Mouse (Mus musculus): ENCODE data around the gene Cfap299.
"Not testable (repeated sequence)": the region's sequence is repeated elsewhere in the genome, so short reads cannot be mapped to it uniquely, and the experiment has no call there.

Cfap299 gene

DNA sequence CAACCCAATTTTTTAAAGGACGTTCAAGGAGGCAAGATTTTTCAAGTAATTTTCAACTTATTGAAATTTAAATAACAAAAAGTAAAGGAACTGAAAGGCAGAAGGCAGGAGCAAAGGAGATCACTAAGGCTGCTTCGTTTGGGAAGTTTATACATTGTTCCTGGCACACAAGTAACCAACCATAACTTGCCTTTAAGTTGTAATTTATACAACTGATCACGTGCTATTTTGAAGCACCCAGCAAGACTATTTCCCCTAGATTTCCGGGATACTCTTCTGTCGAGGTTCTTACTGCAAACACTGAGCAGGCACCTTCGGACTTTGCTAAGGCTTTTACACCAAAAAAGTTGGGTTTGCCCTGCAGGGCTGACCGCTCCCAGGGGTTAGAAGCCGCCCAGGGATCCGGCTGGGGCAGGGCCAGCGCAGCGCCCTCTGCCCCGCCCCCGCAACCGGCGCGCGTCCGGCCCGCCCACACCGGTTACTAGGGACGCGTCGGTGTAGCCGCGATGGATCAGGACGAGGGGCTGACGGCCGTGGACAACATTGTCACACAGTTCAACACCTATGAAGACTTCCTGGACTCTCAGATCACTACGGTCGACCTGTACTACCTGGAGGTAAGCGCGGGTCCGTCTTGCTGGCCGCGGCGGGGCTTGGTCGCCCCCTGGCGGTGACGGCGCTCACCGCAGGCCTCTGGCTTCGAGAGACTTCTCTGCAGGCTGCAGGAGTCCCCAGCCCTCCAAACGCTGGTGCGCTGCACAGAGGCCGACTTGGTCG is at the start of gene Cfap299:
Gene Cfap299, plus strand, starts transcription at position 457 of the 777 bp plus-strand sequence.
- DNase-seq (ENCODE audit: low spot score) = peak; percentile 77

DNA sequence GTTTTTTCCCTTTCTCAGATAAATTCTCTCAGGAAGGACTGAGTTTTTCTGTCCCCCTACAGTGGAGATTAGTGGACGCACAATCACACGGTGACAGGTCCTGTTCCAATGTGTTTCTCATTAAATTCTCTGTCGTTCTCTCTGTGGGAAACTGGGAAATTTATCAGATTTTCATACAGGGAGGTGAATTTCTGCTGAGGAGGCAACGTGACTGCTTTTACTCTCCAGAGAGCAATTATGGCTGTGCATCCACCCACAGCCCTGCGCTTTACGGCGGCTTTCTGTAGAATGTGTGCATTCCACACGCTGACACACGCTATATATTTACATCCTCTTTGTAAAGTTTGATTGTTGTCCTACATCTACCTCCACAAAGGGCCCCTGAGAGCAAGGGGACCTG is 47.1 kb upstream of the Cfap299 start:
- DNase-seq (ENCODE audit: low spot score) = no peak

DNA sequence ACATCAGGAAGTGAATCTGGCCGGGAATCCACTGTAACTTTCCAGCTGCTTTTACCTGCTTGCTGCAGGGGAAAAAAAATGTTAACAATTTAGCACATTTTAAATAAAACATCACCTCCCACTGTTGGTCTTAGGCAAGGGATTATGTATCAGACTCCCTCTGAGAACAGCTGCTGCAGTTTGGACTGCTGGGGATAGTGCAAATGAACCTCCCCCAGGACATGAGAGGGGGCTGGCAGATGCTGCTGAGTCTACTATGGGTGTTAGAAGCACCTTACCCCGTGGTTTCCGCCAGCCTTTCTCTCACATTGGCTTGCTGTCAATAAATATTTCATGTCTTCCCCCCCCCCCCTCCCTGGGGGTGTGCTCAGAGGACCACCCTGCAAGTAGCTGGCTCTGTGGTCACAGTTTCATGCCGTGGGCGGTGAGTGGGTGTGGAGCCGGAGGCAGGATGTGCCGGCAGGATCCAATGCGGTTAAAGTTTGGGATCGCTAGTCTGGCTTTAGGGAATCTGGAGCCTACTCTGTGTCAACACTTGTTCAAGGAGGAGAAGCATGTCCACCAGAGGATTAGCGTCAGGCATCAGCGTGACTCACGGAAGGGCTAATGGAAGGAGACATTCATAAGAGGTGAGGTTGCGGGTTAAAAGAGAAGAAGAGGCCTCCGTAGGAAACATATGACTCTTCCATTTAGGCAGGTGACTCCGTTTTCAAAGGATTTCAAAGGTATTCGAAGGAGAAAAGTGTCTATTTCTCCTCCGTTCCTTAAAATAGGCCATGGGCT is 45.2 kb upstream of the Cfap299 start:
- DNase-seq (ENCODE audit: low spot score) = no peak

DNA sequence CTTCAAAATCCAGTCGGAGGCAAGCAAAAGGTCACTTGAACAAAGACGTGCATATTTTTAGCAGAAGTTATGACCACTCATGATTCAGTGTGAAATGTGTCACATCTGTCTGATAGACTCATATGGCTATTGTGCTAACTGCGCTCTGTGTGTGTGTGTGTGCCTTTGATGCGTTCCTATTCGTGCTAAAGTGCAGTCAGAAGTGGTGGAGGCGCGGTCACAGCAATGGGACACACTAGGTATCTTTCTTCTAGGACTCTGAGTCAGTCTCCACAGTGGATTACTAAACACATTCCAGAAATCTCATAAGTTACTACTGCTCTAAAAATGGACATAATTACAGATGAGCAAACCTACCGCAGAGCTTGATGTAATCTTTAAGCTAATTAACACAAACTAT is 38.5 kb upstream of the Cfap299 start:
- no peak for DNase-seq (ENCODE audit: low spot score)

DNA sequence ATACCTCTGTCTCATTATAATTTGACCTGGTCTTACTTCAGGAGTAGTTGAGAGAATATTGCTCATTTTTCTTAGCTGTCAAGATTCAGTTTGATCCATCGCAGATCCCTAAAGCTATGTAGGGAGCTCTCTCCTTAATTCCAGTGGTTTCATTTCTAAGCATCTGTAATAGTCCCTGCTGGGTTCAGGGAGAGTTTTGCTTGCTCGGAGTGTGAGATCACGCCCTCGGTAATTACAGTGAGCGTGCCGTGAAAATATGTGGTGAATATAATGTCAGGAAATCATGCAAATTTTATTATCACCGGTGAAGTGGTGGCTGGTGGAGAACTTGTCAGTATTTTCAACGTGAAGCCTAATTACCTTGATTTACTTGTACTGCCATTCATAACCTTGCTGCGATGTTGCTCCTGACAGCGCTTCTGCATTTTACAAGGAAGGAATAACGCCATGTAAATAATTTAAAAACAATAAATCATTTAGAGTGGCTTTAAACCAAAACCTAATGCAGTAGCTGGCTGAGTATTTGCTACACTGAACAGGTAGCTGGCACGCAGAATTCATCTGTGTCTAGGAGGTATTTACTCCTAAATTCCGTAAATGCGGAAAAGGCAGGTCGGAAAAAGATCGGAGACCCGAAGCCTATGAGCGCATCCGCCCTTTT is 36.6 kb upstream of the Cfap299 start:
- DNase-seq (ENCODE audit: low spot score) = no peak

DNA sequence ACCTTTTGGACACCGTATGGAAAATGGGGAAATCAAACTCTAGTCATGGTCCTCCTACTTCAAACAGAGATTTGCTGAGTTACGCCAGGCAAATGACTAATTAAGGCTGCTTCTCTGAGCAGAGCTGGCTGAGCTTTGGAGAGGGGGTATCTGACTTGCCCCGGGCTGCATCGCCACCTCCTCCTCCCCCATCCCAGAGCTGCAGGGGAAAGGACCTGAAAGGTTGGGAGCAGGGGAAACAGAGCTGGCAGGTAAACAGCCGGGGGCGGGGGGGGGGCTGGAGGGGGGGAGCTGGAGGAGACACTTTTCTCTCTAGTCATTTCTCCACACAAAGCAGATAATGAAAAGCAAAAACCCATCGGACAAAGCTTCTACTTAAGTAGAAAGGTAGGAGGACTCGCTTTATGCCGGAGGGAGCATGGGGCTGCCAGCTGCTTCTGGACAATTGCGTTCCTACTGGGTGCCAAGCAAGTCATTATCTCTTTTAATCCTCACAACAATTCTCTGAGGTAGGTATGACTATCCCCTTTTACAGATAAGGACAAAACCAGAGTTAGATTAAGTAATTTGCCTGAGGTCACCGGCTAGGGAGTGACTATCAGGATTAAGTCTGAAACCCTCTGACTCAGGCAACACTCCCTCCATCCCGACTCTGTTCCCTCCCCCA is 35.9 kb upstream of the Cfap299 start:
- DNase-seq (ENCODE audit: low spot score) = no peak

DNA sequence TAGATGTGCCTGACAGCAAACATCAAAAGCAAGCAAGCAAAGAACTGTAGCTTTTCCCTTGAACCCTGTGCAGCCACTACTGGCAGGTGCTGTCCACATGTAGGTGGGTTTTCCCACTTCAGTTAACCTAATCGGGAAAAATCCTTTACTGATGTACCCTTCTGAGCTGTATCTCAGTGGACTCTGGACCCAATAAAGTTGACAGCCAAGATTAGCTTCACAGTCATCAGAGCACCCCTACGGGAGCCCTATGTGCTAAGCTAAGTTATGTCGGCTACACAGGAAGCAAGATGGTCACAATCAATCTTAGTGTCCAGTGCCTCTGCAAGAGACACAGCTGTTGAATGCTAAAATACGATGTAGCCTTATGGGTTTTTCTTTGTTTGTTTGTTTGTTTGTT is 29.0 kb upstream of the Cfap299 start:
- DNase-seq (ENCODE audit: low spot score) = no peak

DNA sequence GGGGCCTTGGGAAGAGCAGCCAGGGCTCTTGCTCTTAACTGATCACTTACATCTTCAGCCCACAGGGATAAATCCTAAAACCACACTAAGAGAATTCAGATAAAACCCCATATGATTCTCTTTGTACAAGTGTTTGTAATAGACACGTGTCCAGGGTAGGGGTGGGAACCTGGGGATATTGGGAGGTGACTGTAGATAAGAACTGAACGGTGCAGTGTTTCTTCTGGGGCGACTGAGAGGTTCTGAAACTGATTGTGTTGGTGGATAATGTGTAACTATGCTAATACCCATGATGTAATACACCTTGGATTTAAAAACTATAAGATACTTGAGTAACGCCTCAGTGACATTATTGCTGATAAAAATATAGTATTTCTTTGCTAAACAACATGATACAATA is 23.4 kb upstream of the Cfap299 start:
- no peak for DNase-seq (ENCODE audit: low spot score)

DNA sequence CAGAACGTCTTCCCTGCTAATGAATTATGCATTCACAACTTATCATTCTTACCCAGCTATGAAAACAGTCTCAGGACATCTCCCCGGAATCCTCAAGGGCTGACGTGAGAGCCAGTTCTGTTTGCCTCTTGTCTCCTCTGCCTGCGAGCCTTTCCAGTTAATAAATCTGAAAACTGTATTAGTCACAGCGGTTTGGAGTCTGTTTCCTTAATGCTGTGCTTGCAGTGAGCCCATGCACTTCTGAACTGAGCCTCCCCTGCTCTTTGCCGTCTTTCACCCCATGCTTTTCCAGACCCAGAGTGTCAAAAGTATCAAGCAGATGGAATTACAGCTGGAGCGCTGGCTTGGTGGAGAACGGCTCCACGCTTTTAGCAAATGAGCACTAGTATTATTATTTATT is 22.6 kb upstream of the Cfap299 start:
- DNase-seq (ENCODE audit: low spot score) = no peak

DNA sequence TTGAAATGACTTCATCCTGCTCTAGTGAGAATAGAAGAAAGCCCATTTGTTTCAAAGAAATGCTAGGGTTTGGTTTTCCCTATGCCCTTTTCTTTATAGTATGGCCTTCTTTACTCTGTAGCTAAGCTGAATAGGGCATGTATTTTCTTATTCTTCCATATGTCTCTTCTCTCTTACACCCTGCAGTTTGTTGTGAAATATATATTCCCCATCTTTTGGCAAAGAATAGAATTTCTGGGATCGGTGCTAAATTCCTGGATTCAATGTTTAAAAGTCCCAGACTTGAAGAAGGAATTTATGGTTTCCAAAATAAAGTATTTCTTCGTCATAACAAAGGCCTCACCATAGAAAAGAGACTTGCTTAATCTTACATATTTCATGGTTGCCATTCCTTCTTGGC is 2.5 kb upstream of the Cfap299 start:
- DNase-seq (ENCODE audit: low spot score) = no peak

DNA sequence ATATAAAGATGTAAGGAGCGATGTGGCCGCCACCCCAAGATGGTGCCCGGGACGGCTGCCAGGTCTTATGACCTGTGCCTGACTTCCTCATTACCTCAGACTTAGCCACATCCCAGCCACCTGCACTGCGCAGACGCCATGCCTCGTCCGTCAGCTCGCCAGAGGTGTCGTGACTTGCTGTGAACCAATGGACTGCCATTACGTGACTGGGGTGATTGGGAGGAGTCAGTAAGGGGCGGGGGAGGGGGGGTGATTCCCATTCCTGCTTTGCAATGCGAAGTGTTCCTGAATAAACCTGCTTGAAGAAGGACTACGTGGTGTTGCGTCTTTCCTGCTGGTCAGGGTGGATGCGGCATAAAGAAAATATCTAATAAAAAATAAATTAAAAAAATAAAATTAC is 14.6 kb downstream of the Cfap299 start:
- not testable (repeated sequence) for DNase-seq (ENCODE audit: low spot score)

DNA sequence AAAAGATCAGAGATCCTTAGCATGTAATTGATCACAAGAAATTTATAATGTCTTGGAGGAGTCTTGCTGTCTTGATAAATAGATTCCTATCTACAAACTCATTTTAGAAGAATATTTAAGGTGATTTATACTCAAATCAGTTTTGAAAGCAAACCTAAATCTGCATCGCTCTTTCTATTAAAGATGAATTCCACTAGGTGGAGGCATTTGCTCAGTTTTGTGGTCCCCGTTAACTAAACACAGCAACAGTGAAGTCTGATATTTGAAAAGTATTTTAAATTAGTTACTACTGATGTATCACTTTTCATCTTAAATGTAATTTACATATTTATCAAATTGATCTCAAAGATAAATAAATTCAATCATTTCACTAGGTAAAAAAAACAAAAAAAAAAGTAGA is 15.5 kb downstream of the Cfap299 start:
- no peak for DNase-seq (ENCODE audit: low spot score)

DNA sequence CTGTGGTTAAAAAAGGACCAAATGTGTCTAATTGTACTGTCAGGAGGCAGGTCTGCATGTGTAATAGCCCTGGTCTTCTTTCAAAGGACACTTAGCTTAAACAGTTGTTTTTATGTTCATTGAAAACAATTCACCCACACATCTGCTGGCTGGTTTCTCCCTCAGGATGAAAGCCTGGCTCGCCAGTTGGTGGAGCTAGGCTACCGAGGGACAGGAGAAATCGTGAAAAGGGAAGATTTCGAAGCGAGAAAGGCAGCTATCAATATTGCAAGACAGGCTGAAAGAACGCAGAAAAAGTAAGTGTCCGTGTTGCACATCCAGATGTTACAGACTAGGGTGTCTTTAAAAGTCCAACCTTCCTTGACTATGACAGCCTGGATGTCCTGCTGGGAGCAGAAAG is 17.0 kb downstream of the Cfap299 start:
- DNase-seq (ENCODE audit: low spot score) = no peak

DNA sequence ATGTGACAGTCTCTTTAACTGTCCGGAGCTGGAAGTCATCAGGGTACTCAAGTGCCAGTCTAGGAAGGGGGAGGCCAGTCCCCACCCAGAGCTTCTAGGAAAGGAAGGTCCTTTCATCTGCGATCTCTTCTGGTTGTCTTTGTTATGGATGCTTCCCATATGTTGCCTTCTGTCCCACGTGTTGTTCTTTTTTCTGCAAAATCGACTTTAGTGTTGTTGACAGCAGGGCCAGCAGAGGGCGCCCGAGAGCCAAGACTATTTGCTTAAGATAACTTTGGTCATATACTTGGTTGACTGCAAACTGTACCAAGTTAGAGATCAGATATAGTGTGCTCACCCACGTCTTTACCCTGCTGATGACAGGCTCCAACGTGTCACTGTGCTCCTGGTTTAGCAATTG is 19.5 kb downstream of the Cfap299 start:
- DNase-seq (ENCODE audit: low spot score) = peak; percentile 46

DNA sequence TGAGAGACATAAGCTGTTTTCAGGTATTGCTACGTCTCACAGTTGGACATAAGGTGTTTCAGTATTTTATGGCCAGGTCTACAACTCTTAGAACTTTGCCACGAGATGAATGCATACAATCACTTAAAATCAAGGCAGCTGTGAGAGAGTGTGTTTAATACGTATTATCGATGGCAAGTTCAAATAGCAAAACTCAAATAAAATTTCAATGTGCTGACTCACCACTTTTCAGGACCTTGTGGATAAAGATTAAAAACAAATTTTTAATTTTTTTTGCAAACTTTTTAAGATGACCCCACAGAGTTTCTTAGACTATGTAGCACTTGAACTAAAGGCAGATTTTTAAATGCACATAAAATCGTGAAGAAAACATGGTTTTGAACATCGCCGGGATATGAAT is 30.8 kb downstream of the Cfap299 start:
- no peak for DNase-seq (ENCODE audit: low spot score)

DNA sequence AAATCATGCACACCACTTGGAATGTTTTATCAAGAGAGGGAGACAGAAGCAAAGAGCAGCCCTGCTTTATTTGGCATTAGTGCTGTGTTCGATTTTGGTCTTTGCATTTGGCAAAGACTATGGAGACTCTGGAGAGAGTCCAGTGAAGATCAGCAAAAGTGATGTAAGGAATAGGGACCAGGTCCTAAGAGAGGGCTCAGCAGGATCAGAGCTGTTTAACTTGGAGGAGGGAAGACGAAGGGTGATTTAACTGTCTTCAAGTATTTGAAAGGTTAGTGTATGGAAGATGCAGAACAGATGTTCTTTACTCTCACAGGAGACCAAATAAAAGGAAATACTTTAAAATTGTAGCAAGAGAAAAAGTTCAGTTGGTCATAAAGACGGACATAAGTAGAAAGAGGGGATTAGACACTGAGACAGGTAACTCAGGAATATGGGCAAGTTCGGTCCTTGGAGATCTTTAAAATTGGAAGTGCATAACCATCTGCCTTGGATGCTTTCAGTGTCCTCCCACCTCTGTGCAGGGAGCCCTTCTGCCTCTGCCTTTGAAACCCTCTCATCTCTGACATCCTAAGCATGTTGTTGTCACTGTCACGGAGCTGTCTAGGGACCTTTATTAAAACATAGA is 31.8 kb downstream of the Cfap299 start:
- DNase-seq (ENCODE audit: low spot score) = no peak

DNA sequence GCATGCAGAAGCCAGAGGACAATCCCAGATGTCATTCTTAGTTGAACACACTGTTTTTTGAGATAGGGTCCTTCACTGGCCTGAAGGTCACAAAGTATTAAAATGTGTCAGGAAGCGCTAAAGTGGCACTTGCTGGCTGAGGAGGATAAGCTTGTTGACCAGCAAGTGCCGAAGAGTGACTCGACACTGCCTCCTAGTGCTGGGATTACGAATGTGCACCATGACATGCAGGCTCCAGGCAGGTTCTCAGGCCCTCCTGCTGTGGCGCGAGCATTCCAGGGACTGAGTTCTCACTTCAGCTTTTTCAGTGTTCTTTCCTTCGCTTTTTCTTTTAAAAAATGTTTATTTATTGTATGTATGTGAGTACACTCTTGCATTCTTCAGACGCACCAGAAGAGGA is 34.3 kb downstream of the Cfap299 start:
- no peak for DNase-seq (ENCODE audit: low spot score)

DNA sequence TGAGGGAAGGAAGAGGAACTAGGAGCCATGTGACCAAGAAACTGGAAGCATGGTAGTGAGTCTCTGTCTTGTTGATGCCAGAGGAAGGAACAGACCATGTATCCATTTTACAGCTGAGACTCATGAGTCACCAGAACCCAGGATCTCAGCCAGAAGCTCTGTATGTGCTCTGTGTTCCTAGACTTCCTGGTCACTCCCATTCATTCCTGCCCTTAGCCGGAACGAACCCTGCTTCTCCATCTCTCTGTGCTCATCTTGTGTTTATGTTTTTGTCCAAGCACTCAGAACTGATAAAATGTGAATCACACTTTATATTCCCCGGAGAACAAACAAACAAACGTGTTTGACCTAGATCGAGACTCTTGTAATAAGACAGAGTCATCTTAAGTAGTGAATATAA is 36.2 kb downstream of the Cfap299 start:
- DNase-seq (ENCODE audit: low spot score) = no peak

DNA sequence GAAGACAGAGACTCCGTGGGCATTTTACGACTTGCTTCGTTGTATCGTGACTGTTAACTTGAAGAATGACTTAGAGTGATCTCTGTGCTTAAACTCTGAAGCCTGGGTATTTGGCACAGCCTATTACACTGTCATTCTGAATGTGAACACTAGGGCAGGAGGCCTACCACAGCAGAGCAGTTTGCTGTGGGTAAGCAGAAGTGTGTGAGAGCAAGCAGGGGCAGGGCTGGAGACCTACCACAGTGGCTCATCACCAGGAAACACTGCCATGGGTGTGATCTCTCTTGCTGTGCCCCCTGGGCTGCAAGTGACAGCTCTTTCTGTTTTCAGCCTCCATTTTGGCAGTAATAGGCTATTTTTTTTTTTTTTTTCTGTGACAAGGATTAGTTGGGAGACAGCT is 39.7 kb downstream of the Cfap299 start:
- no peak for DNase-seq (ENCODE audit: low spot score)

DNA sequence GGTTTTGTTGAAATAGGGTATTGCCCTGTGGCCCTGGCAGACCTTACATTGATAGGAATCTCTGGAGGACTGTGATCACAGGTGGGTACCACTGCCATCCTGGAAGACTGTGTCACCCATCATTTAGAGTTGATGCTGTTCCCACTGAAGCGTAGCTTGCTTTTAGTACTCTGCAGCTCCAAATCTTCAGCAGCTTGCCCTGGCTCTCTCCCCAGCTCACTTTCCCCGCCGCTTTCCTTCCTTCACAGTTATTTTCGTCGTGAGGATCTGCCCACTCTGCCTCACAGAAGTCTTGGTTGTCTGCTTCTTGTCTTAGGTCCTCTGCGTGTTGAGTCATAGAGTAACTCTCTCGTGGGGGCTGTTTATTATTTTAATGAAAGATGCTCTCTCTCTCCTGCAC is 40.3 kb downstream of the Cfap299 start:
- DNase-seq (ENCODE audit: low spot score) = no peak

DNA sequence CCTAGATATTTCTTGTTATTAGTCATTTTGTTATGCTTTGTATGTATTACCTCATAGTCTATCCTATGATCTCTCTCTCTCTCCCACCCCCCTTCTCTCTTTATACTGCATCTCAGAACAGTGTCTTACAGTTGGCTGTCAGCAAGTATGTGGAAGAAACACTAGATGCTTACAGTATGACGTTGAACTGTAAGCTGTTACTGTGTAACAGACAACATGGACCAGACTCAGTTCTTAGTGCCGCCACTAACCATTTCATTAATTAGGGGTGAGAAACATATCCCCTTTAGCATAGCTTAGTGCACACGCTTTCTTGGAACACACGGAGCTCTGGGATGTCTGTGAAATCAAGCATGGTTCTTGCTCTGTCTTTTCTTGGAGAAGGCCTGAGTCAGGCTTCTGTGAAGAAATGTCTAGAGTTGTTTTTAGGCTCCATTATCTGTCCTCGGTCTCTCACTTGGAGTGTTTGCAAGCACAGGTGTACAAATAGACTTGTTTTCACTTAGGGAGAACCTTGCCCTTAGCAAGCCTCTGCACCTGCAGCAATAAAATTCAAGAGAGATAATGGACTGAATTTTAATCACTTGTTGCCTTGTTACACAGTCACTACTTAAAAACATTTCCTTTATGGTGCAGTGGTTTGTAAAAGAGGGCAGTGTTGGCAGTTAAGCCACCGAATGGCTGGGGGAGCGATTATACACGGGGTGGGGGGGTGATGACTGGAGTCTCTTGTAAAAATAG is 47.1 kb downstream of the Cfap299 start:
- peak; percentile 24 for DNase-seq (ENCODE audit: low spot score)

DNA sequence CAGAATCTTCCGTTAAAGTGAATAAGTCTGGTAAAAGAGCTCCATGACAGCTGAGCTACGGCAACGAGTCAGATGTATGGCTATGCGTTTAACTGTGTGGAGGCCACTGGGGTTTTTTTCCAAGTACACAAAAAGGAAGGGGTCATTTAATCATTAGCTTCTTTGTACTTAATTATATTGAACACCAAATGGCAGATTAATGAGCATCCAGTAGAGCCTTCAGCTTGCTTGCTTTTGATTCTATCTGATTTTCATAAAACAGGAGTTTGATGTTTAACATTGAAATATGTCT is 47.6 kb downstream of the Cfap299 start:
- DNase-seq (ENCODE audit: low spot score) = no peak
